ENCODE assay signal across 9 mouse cellular contexts in the genomic region with DNA sequence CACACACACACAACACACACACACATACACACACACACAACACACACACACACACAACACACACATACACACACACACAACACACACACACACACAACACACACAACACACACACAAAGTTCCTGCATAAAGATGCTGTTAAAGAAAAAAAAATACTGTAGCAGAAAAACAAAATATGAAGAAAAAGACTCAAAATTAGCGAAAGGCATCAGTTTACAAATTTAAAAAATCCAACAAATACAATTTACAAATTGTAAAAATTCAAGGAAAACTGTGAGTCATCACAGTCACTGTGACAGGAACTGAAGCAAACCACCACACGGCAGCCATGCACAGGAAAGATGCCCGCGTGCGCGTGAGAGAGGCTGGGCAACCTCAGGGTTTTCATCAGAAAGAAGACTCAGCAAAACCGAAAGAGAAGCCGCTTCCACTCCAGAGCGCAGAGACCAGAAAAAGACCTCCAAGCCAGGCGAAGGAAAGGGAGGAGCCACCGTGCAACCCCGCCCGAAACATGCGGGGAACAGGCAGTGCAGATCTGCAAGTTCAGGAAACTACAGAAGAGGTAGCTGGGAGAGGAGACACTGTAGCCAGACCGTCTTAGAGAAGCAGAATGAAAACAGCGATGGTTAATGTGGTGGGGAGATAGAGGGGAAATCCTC. TPM values are rescaled to one million over a fixed set of nuclear protein-coding genes. Genes with fewer than 3 reads are reported as not detected.
A peak's percentile ranks its signal among the peaks of the same experiment; 100 is the strongest.
DNase-seq lines count a peak whose midpoint lies in the region; ATAC-seq and TF ChIP-seq lines count a peak whose summit lies in the region.
"Had no signal": no experiment of that assay in that cellular context is flagged by ENCODE, and none has a peak within 500 bp of the region (broad histone marks: within the 10 kb centered on the region; RNA-seq: fewer than 3 reads in every experiment).

No protein-coding gene starts in this region.

- H3K4me2 ChIP-seq in stomach, embryonic 16.5 days (ENCODE audit: low read depth, low read length): peak overlapping the region; percentile 33
- H3K4me2 ChIP-seq in forebrain, embryonic 12.5 days: no peak overlapping the region
- H3K4me2 ChIP-seq: limb, embryonic 12.5 days had no signal

- DNase-seq in layer of hippocampus, adult 2 months (ENCODE audit: low spot score in 2 of 2): peak in 1 of 2 experiments; percentile 53
- DNase-seq in layer of hippocampus, postnatal 10 days (ENCODE audit: low spot score in 2 of 2): no peak
- DNase-seq in lung, postnatal 25 days (ENCODE audit: low spot score): peak; percentile 73
- DNase-seq in embryo, embryonic 11 days: no peak

- 44% methylated on average over 16 of the region's 16 CpGs for WGBS in stomach, embryonic 16.5 days
- WGBS in forebrain, embryonic 12.5 days: 77% methylated on average over 16 of the region's 16 CpGs

- H3K4me1 ChIP-seq in bone marrow macrophage, adult 2 months (ENCODE audit: control insufficient read depth, insufficient read depth, low read length): peaks cover 65% of the 10 kb centered on the region
- 0 out of 2 replicates have a peak, but pooled peaks cover 2% of the 10 kb centered on the region for H3K4me1 ChIP-seq in stomach, embryonic 16.5 days (ENCODE audit: control insufficient read depth, insufficient read depth, low read length)
- H3K4me1 ChIP-seq in forebrain, embryonic 12.5 days: 0 out of 2 replicates have a peak, but pooled peaks cover 3% of the 10 kb centered on the region

- TF ChIP-seq CTCF in layer of hippocampus, adult 2 months (conservative IDR thresholded peaks at IDR 0.05): no peak
- no peak for TF ChIP-seq CTCF in bone marrow macrophage, adult 2 months (IDR thresholded peaks at IDR 0.05; ENCODE audit: low read depth, low read length)

- TF ChIP-seq POLR2A in bone marrow macrophage, adult 2 months (IDR thresholded peaks at IDR 0.05; ENCODE audit: borderline replicate concordance, low read depth, low read length): no peak

- peak overlapping the region; percentile 28; the same call in 1 of the 2 replicates for H3K4me3 ChIP-seq in layer of hippocampus, adult 2 months
- peak overlapping the region; percentile 15 for H3K4me3 ChIP-seq in bone marrow macrophage, adult 2 months (ENCODE audit: insufficient read depth, low read length)
- H3K4me3 ChIP-seq in stomach, embryonic 16.5 days (replicated peaks; ENCODE audit: low read length): peak overlapping the region; percentile 23; the same call in 1 of the 2 replicates
- H3K4me3 ChIP-seq in forebrain, embryonic 12.5 days (replicated peaks): no peak overlapping the region
- H3K4me3 ChIP-seq: limb, embryonic 12.5 days had no signal

- H3K27ac ChIP-seq in layer of hippocampus, adult 2 months: peak overlapping the region; percentile 47; the same call in 1 of the 2 replicates
- H3K27ac ChIP-seq in bone marrow macrophage, adult 2 months (ENCODE audit: insufficient read depth, low read depth, low read length): peak overlapping the region; percentile 80
- 0 out of 2 replicates have a peak overlapping the region, but pooled peaks have one; percentile 29 for H3K27ac ChIP-seq in stomach, embryonic 16.5 days (ENCODE audit: low read length)
- H3K27ac ChIP-seq in forebrain, embryonic 12.5 days: no peak overlapping the region
- H3K27ac ChIP-seq: limb, embryonic 12.5 days had no signal

- H3K9me3 ChIP-seq in stomach, embryonic 16.5 days (replicated peaks; ENCODE audit: control insufficient read depth, low read length): no peaks in the 10 kb centered on the region
- H3K9me3 ChIP-seq in forebrain, embryonic 12.5 days: no peaks in the 10 kb centered on the region

- peak; percentile 87 for ATAC-seq in inflammation-experienced regulatory T-cells, adult 6 months
- ATAC-seq in stomach, embryonic 16.5 days (ENCODE audit: insufficient read depth, low FRiP score): no peak
- no peak for ATAC-seq in forebrain, embryonic 12.5 days (ENCODE audit: low FRiP score)

- H3K9ac ChIP-seq in stomach, embryonic 16.5 days (ENCODE audit: low read length): peak overlapping the region; percentile 35; the same call in 1 of the 2 replicates
- H3K9ac ChIP-seq in forebrain, embryonic 12.5 days: no peak overlapping the region
- H3K9ac ChIP-seq: limb, embryonic 12.5 days had no signal

- H3K36me3 ChIP-seq in stomach, embryonic 16.5 days (ENCODE audit: control insufficient read depth, insufficient read depth, low read length): no peaks in the 10 kb centered on the region
- H3K36me3 ChIP-seq in forebrain, embryonic 12.5 days (replicated peaks): no peaks in the 10 kb centered on the region
- H3K36me3 ChIP-seq: limb, embryonic 12.5 days had no signal

- H3K27me3 ChIP-seq in stomach, embryonic 16.5 days (ENCODE audit: control insufficient read depth, insufficient read depth, low read length): no peaks in the 10 kb centered on the region
- no peaks in the 10 kb centered on the region for H3K27me3 ChIP-seq in forebrain, embryonic 12.5 days
- H3K27me3 ChIP-seq: limb, embryonic 12.5 days had no signal

RNA-seq across cellular contexts. Expression of a gene that starts 14.4 kb away (rescaled TPM):
- total RNA-seq in layer of hippocampus, adult 2 months (2021): 100 to 1,000 TPM; 244 to 257 TPM
- 100 to 1,000 TPM in 1 of 2 experiments, 10 to 100 TPM in 1; 96.2 to 102 TPM for total RNA-seq in layer of hippocampus, postnatal 10 days (2021)
- 38.5 and 41.8 TPM in 2 replicates for polyA plus RNA-seq in bone marrow macrophage, adult 2 months (2012; ENCODE audit: insufficient read depth, insufficient read length, missing spikeins)
- polyA plus RNA-seq in inflammation-experienced regulatory T-cells, adult 6 months (2017; shearing (Covaris generic)): 10 to 100 TPM in 1 of 3 experiments, 1 to 10 TPM in 2; 8.1 to 12.1 (median 9.6) TPM
- 41.4 and 52.6 TPM in 2 replicates for polyA plus RNA-seq in stomach, embryonic 16.5 days (2015; fragmentation: Nextera tagmentation; extraction: Ambion mirVana)
- polyA plus RNA-seq in forebrain, embryonic 12.5 days (2016; fragmentation: Nextera tagmentation; extraction: Ambion mirVana): 11.2 and 12.0 TPM in 2 replicates

RNA-seq across cellular contexts. Expression of a gene that starts 14.9 kb away (rescaled TPM):
- 10 to 100 TPM; 34.7 to 45.9 TPM for total RNA-seq in layer of hippocampus, adult 2 months (2021)
- total RNA-seq in layer of hippocampus, postnatal 10 days (2021): 10 to 100 TPM; 43.0 to 44.5 TPM
- polyA plus RNA-seq in bone marrow macrophage, adult 2 months (2012; ENCODE audit: insufficient read depth, insufficient read length, missing spikeins): 34.0 and 34.8 TPM in 2 replicates
- 10 to 100 TPM; 43.9 to 55.0 (median 52.0) TPM for polyA plus RNA-seq in inflammation-experienced regulatory T-cells, adult 6 months (2017; shearing (Covaris generic))
- 80.1 and 82.0 TPM in 2 replicates for polyA plus RNA-seq in stomach, embryonic 16.5 days (2015; fragmentation: Nextera tagmentation; extraction: Ambion mirVana)
- 100 TPM in 2 replicates for polyA plus RNA-seq in forebrain, embryonic 12.5 days (2016; fragmentation: Nextera tagmentation; extraction: Ambion mirVana)
